Mouse (Mus musculus): ENCODE results near the gene Usp29. TPM values are rescaled to one million over a fixed set of nuclear protein-coding genes. Genes with fewer than 3 reads are reported as not detected.
"Not testable (repeated sequence)": the region's sequence is repeated elsewhere in the genome, so short reads cannot be mapped to it uniquely, and the experiment has no call there.

Usp29 gene
- polyA plus RNA-seq, 1 experiment = not detected

DNA sequence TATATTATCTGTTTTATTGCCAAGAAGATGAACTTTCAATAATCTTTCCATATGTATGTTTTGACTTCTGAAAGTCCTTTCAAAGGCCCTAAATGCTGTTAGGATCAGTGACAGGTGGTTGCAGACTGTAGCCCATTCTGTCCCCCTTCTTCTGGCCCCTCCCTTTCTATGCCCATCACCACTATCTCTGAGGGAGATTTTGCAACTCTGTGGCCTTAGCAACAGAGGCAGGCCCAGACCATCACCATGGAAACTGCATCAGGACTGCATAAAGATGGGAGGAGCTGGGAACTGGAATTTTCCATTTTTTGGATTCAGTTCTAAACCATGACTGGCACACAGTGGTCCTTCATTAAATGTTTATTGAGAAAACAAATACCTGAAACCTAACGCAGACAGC lies 139.2 kb downstream of the Usp29 start:
- TF ChIP-seq POLR2A (IDR thresholded peaks at IDR 0.05; ENCODE audit: low read depth, low read length) (no peak), CTCF (IDR thresholded peaks at IDR 0.05; ENCODE audit: extremely low read depth, insufficient read depth, insufficient read length, insufficient replicate concordance) (no peak)
- Histone ChIP-seq H3K27me3 (ENCODE audit: control insufficient read depth, insufficient read depth, low read length) (no peaks in the 10 kb centered on the region), H3K4me3 (ENCODE audit: extremely low read depth, insufficient read depth, insufficient read length) (no peak overlapping the region), H3K36me3 (ENCODE audit: control insufficient read depth, insufficient read depth, low read length) (no peaks in the 10 kb centered on the region), H3K4me1 (ENCODE audit: control insufficient read depth, insufficient read depth, insufficient read length) (no peaks in the 10 kb centered on the region), H3K27ac (ENCODE audit: insufficient read depth, low read length) (no peak overlapping the region)
- 86% methylated on average over 1 of the region's 1 CpGs for WGBS
- no peak for DNase-seq (ENCODE audit: low read depth in 1 of 2, low spot score in 2 of 2)

DNA sequence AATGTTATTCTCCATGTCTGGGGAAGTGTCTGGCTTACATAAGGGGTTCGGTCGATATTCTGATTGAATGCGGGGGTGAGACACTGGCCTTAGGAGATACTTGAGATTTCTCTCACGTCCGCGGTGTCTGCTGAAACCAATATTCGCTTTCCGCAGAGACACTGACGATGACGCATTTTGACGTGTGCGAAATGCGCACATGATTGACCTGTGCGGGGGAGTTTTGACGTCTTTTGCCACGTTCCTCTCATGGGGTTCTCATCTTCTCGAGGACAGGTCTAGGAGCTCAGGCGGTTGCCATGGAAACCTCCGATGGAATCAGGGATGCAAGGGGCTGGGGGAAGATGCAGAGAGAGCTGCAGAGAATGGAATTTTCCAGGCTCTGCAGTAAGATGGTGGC lies 144.1 kb downstream of the Usp29 start:
- no peak for TF ChIP-seq CTCF (IDR thresholded peaks at IDR 0.05; ENCODE audit: extremely low read depth, insufficient read depth, insufficient read length, insufficient replicate concordance)
- no peak for TF ChIP-seq POLR2A (IDR thresholded peaks at IDR 0.05; ENCODE audit: low read depth, low read length)
- 84% methylated on average over 19 of the region's 19 CpGs for WGBS
- H3K36me3 ChIP-seq (ENCODE audit: control insufficient read depth, insufficient read depth, low read length) = no peaks in the 10 kb centered on the region

DNA sequence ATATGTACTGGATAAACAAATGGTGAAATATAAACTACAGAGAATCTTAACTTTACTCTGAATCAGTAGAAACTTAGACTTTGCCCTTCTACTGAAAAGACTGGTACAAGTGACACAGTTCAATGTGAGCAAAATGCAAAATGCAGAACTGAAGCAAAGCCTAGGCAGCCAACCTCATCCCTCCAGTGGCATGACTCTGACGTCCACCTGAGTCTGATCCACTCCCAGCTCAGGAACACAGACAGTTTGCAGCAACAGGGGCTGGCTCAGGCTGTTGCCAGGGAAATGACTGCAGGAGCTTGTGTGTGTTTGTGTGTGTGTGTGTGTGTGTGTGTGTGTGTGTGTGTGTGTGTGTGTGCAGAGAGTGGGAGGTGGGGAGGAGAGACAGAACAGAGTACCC lies 147.8 kb downstream of the Usp29 start:
- DNase-seq (ENCODE audit: low read depth in 1 of 2, low spot score in 2 of 2) = no peak
- Histone ChIP-seq H3K4me1 (ENCODE audit: control insufficient read depth, insufficient read depth, insufficient read length) (no peaks in the 10 kb centered on the region), H3K36me3 (ENCODE audit: control insufficient read depth, insufficient read depth, low read length) (no peaks in the 10 kb centered on the region), H3K4me3 (ENCODE audit: extremely low read depth, insufficient read depth, insufficient read length) (no peak overlapping the region), H3K27me3 (ENCODE audit: control insufficient read depth, insufficient read depth, low read length) (no peaks in the 10 kb centered on the region), H3K27ac (ENCODE audit: insufficient read depth, low read length) (no peak overlapping the region)
- TF ChIP-seq CTCF (IDR thresholded peaks at IDR 0.05; ENCODE audit: extremely low read depth, insufficient read depth, insufficient read length, insufficient replicate concordance) (no peak), POLR2A (IDR thresholded peaks at IDR 0.05; ENCODE audit: low read depth, low read length) (no peak)
- 52% methylated on average over 1 of the region's 1 CpGs for WGBS

More for the DNA sequence above, 144.1 kb downstream of the Usp29 start:
- Histone ChIP-seq H3K4me1 (ENCODE audit: control insufficient read depth, insufficient read depth, insufficient read length) (no peaks in the 10 kb centered on the region), H3K27me3 (ENCODE audit: control insufficient read depth, insufficient read depth, low read length) (no peaks in the 10 kb centered on the region), H3K27ac (ENCODE audit: insufficient read depth, low read length) (no peak overlapping the region), H3K4me3 (ENCODE audit: extremely low read depth, insufficient read depth, insufficient read length) (no peak overlapping the region)
- no peak for DNase-seq (ENCODE audit: low read depth in 1 of 2, low spot score in 2 of 2)

DNA sequence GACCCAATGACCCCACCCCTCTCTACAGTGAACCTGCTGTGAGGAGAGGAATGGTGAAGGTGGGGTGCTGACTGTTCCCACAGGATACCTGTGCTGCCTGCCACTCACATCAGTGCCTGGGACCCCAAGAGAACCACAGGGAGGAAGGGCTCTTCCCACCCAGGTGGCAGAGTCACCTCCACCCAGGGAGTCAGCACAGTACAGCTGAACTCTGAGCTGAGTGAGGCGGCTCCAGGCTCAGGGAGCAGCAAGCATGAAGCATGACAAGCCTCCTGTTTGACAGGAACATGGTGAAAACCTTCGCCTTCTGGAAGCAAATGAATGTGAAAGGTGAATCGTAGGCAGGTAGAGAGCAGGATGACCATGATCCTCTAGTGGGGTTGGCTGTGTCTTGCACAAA lies 148.5 kb downstream of the Usp29 start:
- H3K36me3 ChIP-seq (ENCODE audit: control insufficient read depth, insufficient read depth, low read length); DNase-seq (ENCODE audit: low read depth in 1 of 2, low spot score in 2 of 2); H3K4me3 ChIP-seq (ENCODE audit: extremely low read depth, insufficient read depth, insufficient read length); H3K27me3 ChIP-seq (ENCODE audit: control insufficient read depth, insufficient read depth, low read length); H3K4me1 ChIP-seq (ENCODE audit: control insufficient read depth, insufficient read depth, insufficient read length); H3K27ac ChIP-seq (ENCODE audit: insufficient read depth, low read length): not testable (repeated sequence)
- WGBS = 78% methylated on average over 3 of the region's 3 CpGs

DNA sequence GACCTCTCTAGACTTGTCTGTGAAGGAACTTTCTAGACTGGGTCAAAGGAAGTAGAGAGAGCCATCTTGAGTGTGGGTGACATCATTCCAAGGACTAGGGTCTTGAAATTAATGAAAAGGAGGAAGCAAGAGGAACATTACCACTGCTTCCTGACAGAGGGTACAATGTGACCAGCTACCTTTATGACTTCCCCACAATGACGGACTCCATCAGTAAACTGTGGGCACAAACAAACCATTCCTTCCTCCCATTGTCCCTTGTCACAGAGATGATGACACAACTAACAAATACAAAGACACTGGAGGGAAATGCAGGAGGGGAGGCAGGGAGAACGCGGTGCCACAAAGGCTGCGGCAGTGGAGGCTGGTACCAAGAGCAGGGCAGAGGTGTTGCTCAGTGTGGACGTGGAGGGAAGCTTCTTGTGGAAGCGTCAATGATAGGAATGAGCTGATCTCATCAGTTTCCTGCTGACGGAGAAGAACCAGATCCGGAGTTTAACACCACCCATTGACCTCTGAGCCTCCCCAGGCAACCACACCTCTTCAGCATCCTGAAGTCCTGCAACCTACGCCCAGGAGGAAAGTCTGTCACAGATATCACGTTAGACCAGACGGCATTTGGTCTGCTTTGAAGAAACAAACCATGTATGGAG lies 149.3 kb downstream of the Usp29 start:
- Histone ChIP-seq H3K4me1 (ENCODE audit: control insufficient read depth, insufficient read depth, insufficient read length) (no peaks in the 10 kb centered on the region), H3K4me3 (ENCODE audit: extremely low read depth, insufficient read depth, insufficient read length) (no peak overlapping the region), H3K27me3 (ENCODE audit: control insufficient read depth, insufficient read depth, low read length) (no peaks in the 10 kb centered on the region), H3K36me3 (ENCODE audit: control insufficient read depth, insufficient read depth, low read length) (no peaks in the 10 kb centered on the region), H3K27ac (ENCODE audit: insufficient read depth, low read length) (no peak overlapping the region)
- no peak for TF ChIP-seq CTCF (IDR thresholded peaks at IDR 0.05; ENCODE audit: extremely low read depth, insufficient read depth, insufficient read length, insufficient replicate concordance)
- no peak for TF ChIP-seq POLR2A (IDR thresholded peaks at IDR 0.05; ENCODE audit: low read depth, low read length)
- DNase-seq (ENCODE audit: low read depth in 1 of 2, low spot score in 2 of 2) = no peak
- 35% methylated on average over 11 of the region's 11 CpGs for WGBS

DNA sequence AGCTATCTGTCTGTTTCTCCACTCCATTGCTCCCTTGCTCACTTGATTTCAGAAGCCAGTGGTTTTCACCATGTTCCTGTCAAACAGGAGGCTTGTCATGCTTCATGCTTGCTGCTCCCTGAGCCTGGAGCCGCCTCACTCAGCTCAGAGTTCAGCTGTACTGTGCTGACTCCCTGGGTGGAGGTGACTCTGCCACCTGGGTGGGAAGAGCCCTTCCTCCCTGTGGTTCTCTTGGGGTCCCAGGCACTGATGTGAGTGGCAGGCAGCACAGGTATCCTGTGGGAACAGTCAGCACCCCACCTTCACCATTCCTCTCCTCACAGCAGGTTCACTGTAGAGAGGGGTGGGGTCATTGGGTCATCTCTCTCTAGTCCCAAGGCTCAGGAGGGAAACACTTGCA lies 150.5 kb downstream of the Usp29 start:
- H3K27me3 ChIP-seq (ENCODE audit: control insufficient read depth, insufficient read depth, low read length); H3K27ac ChIP-seq (ENCODE audit: insufficient read depth, low read length); H3K36me3 ChIP-seq (ENCODE audit: control insufficient read depth, insufficient read depth, low read length); DNase-seq (ENCODE audit: low read depth in 1 of 2, low spot score in 2 of 2); H3K4me1 ChIP-seq (ENCODE audit: control insufficient read depth, insufficient read depth, insufficient read length); H3K4me3 ChIP-seq (ENCODE audit: extremely low read depth, insufficient read depth, insufficient read length): not testable (repeated sequence)
- 73% methylated on average over 1 of the region's 1 CpGs for WGBS

DNA sequence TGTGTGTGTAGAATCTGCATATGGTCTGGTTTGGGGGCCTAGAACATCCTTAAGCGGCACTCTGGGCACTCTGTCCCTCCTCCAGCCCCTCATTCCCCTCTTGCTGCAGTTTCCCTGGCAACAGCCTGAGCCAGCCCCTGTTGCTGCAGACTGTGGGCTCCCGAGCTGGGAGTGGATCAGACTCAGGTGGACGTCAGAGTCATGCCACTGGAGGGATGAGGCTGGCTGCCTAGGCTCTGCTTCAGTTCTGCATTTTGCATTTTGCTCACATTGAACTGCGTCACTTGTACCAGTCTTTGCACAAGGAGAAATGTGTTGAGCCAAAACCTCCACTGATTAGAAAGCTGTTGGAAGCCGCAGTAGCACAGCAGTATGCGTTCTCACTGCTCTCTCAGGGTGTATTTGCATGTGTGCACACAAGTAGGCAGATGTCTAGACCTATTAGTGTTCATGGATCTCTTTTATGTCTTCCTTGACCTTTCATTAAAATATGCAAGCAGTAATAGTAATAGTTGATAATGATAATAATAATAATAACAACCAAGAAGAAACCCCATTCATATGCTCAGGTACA lies 151.2 kb downstream of the Usp29 start:
- no peak for DNase-seq (ENCODE audit: low read depth in 1 of 2, low spot score in 2 of 2)
- H3K27ac ChIP-seq (ENCODE audit: insufficient read depth, low read length) = no peak overlapping the region
- H3K36me3 ChIP-seq (ENCODE audit: control insufficient read depth, insufficient read depth, low read length) = no peaks in the 10 kb centered on the region
- no peak overlapping the region for H3K4me3 ChIP-seq (ENCODE audit: extremely low read depth, insufficient read depth, insufficient read length)
- no peak for TF ChIP-seq CTCF (IDR thresholded peaks at IDR 0.05; ENCODE audit: extremely low read depth, insufficient read depth, insufficient read length, insufficient replicate concordance)
- 64% methylated on average over 6 of the region's 6 CpGs for WGBS
- H3K4me1 ChIP-seq (ENCODE audit: control insufficient read depth, insufficient read depth, insufficient read length) = no peaks in the 10 kb centered on the region
- H3K27me3 ChIP-seq (ENCODE audit: control insufficient read depth, insufficient read depth, low read length) = no peaks in the 10 kb centered on the region
